26 mouse cellular contexts compared by ENCODE assay signal in the genomic region with DNA sequence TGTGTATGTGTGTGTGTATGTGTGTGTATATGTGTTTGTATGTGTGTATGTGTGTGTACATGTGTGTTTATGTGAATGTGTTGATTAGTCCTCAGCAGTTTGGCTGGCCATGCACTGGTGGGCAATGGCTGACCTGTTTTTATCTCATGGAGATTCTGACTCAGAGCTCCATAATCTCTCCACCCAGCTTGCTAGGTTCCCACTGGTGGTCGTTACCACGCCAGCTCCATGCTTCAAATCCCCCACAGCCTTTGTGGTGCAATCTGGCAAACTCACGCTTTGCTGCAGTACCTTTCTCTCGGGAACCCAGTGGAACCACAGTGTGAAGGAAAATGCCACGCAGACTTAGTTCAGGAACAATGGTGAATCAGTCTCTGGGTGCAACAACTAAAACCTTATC. TPM values are rescaled to one million over a fixed set of nuclear protein-coding genes. Genes with fewer than 3 reads are reported as not detected.
A peak's percentile ranks its signal among the peaks of the same experiment; 100 is the strongest.
DNase-seq lines count a peak whose midpoint lies in the region; ATAC-seq and TF ChIP-seq lines count a peak whose summit lies in the region.
"Had no signal": no experiment of that assay in that cellular context is flagged by ENCODE, and none has a peak within 500 bp of the region (broad histone marks: within the 10 kb centered on the region; RNA-seq: fewer than 3 reads in every experiment).

No protein-coding gene starts in this region.

- CTCF ChIA-PET in Patski (lab: Charles Lee): no interaction called here

- ATAC-seq in Patski: peak; percentile 48
- ATAC-seq in liver, embryonic 12.5 days: no peak
- ATAC-seq: CD4-positive, CD25-positive, alpha-beta regulatory T cell, adult 4 months; forebrain, embryonic 14.5 days; forebrain, embryonic 16.5 days had no signal

- no peak overlapping the region for H3K4me3 ChIP-seq in MEL (ENCODE audit: control insufficient read depth in 1 of 2, insufficient read depth in 1 of 2, low read depth in 2 of 2, low read length in 2 of 2)
- no peak overlapping the region for H3K4me3 ChIP-seq in liver, embryonic 12.5 days
- H3K4me3 ChIP-seq: embryonic facial prominence, embryonic 13.5 days; embryonic facial prominence, embryonic 15.5 days; erythroblast, embryonic 14.5 days; forebrain, embryonic 10.5 days; forebrain, embryonic 12.5 days had no signal

- H3K9me3 ChIP-seq in MEL (replicated peaks; ENCODE audit: insufficient read depth, low read length): no peaks in the 10 kb centered on the region
- no peaks in the 10 kb centered on the region for H3K9me3 ChIP-seq in liver, embryonic 12.5 days (replicated peaks)
- H3K9me3 ChIP-seq: embryonic facial prominence, embryonic 13.5 days; embryonic facial prominence, embryonic 15.5 days; forebrain, embryonic 10.5 days; forebrain, embryonic 12.5 days; G1E had no signal

- no peak for TF ChIP-seq RAD21 in MEL (IDR thresholded peaks at IDR 0.05; ENCODE audit: low read depth, low read length)

- POLR2A ChIA-PET in Patski (lab: Charles Lee): no interaction called here

- H3K4me2 ChIP-seq in liver, embryonic 12.5 days: no peak overlapping the region
- H3K4me2 ChIP-seq: embryonic facial prominence, embryonic 13.5 days; embryonic facial prominence, embryonic 15.5 days; forebrain, embryonic 12.5 days had no signal

- DNase-seq in MEL (ENCODE audit: low read depth, low spot score) (no peak), Patski (ENCODE audit: low read depth, low spot score) (peak; percentile 38)
- DNase-seq in urinary bladder, adult 2 months (ENCODE audit: low spot score): no peak
- DNase-seq in thymus, postnatal 36 days: no peak
- DNase-seq: adrenal gland, adult 2 months; adrenal gland, postnatal 10 days; adrenal gland, postnatal 25 days; B cell, adult 2 months; cerebellum, adult 11 months; cerebellum, adult 18-20 months; cerebellum, adult 8-10 months; cerebellum, adult 9-11 months; cerebellum, postnatal 14 days; cerebellum, postnatal 36 days; embryo, embryonic 11 days had no signal

- peaks cover 20 to 41% of the 10 kb centered on the region in 2 experiments for H3K4me1 ChIP-seq in MEL (ENCODE audit: control insufficient read depth in 1 of 2, insufficient read depth in 2 of 2, low read length in 2 of 2)
- H3K4me1 ChIP-seq in liver, embryonic 12.5 days: peaks cover 45% of the 10 kb centered on the region
- H3K4me1 ChIP-seq: embryonic facial prominence, embryonic 13.5 days; embryonic facial prominence, embryonic 15.5 days; forebrain, embryonic 10.5 days; forebrain, embryonic 12.5 days had no signal

- no peak overlapping the region for H3K27ac ChIP-seq in MEL (ENCODE audit: control insufficient read depth, low read depth, low read length)
- no peak overlapping the region for H3K27ac ChIP-seq in liver, embryonic 12.5 days
- H3K27ac ChIP-seq: embryonic facial prominence, embryonic 13.5 days; embryonic facial prominence, embryonic 15.5 days; forebrain, embryonic 10.5 days; forebrain, embryonic 12.5 days had no signal

- H3K9ac ChIP-seq in MEL (ENCODE audit: control insufficient read depth, low read depth, low read length, poor library complexity, severe bottlenecking): no peak overlapping the region
- H3K9ac ChIP-seq in liver, embryonic 12.5 days: no peak overlapping the region
- H3K9ac ChIP-seq: embryonic facial prominence, embryonic 13.5 days; embryonic facial prominence, embryonic 15.5 days; forebrain, embryonic 12.5 days had no signal

- no peak for TF ChIP-seq POLR2A in MEL (IDR thresholded peaks at IDR 0.05; ENCODE audit: control insufficient read depth in 1 of 2, insufficient read depth in 1 of 2, low read depth in 1 of 2, low read length in 2 of 2, poor library complexity in 1 of 2)

- H3K79me2 ChIP-seq in MEL (ENCODE audit: control insufficient read depth, insufficient read depth, low read length, poor library complexity): peaks cover 5% of the 10 kb centered on the region; the same call in 1 of the 2 replicates

- WGBS in liver, embryonic 12.5 days (ENCODE audit: insufficient replicate concordance): 64% methylated on average over 5 of the region's 5 CpGs

- in situ Hi-C loops in Patski (cut with MboI; ENCODE audit: low pct_unique_long_range_greater_than_20kb): no loop called here

- peaks cover 2 to 48% of the 10 kb centered on the region in 2 experiments; a peak in 3 of 4 replicates for H3K36me3 ChIP-seq in MEL (ENCODE audit: control insufficient read depth in 1 of 2, insufficient read depth in 2 of 2, low read length in 2 of 2)
- peaks cover 34% of the 10 kb centered on the region for H3K36me3 ChIP-seq in liver, embryonic 12.5 days

- TF ChIP-seq EP300 in MEL (IDR thresholded peaks at IDR 0.05; ENCODE audit: low read depth in 1 of 2, low read length in 2 of 2): peak; percentile 13 to 36; a peak in 2 of 4 replicates

- TF ChIP-seq CTCF in MEL (IDR thresholded peaks at IDR 0.05 in 2 of 3, conservative IDR thresholded peaks at IDR 0.05 in 1 of 3; ENCODE audit: control insufficient read depth in 1 of 3, insufficient read depth in 1 of 3, low read depth in 2 of 3, low read length in 3 of 3, poor library complexity in 1 of 3, severe bottlenecking in 1 of 3) (no peak), Patski (IDR thresholded peaks at IDR 0.05) (no peak)

- no peaks in the 10 kb centered on the region for H3K27me3 ChIP-seq in MEL (ENCODE audit: control insufficient read depth in 1 of 2, insufficient read depth in 2 of 2, low read length in 2 of 2)
- H3K27me3 ChIP-seq in Patski: no peaks in the 10 kb centered on the region
- H3K27me3 ChIP-seq in liver, embryonic 12.5 days (replicated peaks): no peaks in the 10 kb centered on the region
- H3K27me3 ChIP-seq: CH12.LX; embryonic facial prominence, embryonic 13.5 days; embryonic facial prominence, embryonic 15.5 days; forebrain, embryonic 12.5 days had no signal

TF ChIP-seq in MEL, 35 proteins besides CTCF, POLR2A, EP300 and RAD21:
- no peak for TF ChIP-seq ZMIZ1 (IDR thresholded peaks at IDR 0.05; ENCODE audit: low read depth, low read length)
- TF ChIP-seq TAL1 (IDR thresholded peaks at IDR 0.05; ENCODE audit: low read length): peak; percentile 53
TF ChIP-seq in MEL: peak in this region for 1.

RNA-seq across cellular contexts. Expression of a gene that starts 54.8 kb away (rescaled TPM):
- total RNA-seq in MEL (2012; rRNA removed): 4.9 and 5.1 TPM in 2 replicates
- polyA plus RNA-seq in MEL (2012; ENCODE audit: insufficient read depth in 1 of 2, insufficient read length in 2 of 2, low read depth in 1 of 2, low replicate concordance in 2 of 2, missing spikeins in 1 of 2): 10 to 100 TPM in 1 of 2 experiments, not detected in 1; 19.4 TPM
- polyA plus RNA-seq in Patski (2021): 36.5 TPM
- 15.0 and 32.4 TPM in 2 replicates for polyA plus RNA-seq in urinary bladder, adult 2 months (2012; rRNA removed)
- 14.8 and 17.5 TPM in 2 replicates for polyA plus RNA-seq in liver, embryonic 12.5 days (2016; fragmentation: Nextera tagmentation; extraction: Ambion mirVana)
